Mouse (Mus musculus): ENCODE measurements around the gene Nr2e3. TPM values are rescaled to one million over a fixed set of nuclear protein-coding genes. Genes with fewer than 3 reads are reported as not detected.
"Not testable (repeated sequence)": the region's sequence is repeated elsewhere in the genome, so short reads cannot be mapped to it uniquely, and the experiment has no call there.

Gene Nr2e3
- polyA plus RNA-seq, 1 experiment from 2014 or later, result not detected

- CTCF ChIA-PET, result interaction anchor here (1.1 to 1.5 kb wide), 2 partner anchors 11 to 18 kb away, joined by 3 read pairs; no protein-coding TSS in a partner anchor
- POLR2A ChIA-PET, result interaction anchor here (0.6 kb wide), 1 partner anchor 28 kb away, joined by 3 read pairs; no protein-coding TSS in a partner anchor
- DNase-seq (ENCODE audit: low read depth, low spot score), result no peak
- TF ChIP-seq CTCF (IDR thresholded peaks at IDR 0.05), result no peak
- H3K27me3 ChIP-seq, result no peaks in the 10 kb centered on the region
- in situ Hi-C loops (cut with MboI; ENCODE audit: low pct_unique_long_range_greater_than_20kb), result no loop called here
- no peak for ATAC-seq
Observed at GRCm38 (mm10) chr9:59940913-59941884, 19.3 kb downstream of the Nr2e3 start.

GRCm38 (mm10) chr9:59939691-59940090 is 20.8 kb downstream of the Nr2e3 start:
- ATAC-seq, result no peak
- DNase-seq (ENCODE audit: low read depth, low spot score), result no peak
- no peaks in the 10 kb centered on the region for H3K27me3 ChIP-seq
- ChIA-PET POLR2A (no interaction called here), CTCF (no interaction called here)
- in situ Hi-C loops (cut with MboI; ENCODE audit: low pct_unique_long_range_greater_than_20kb), result no loop called here
- TF ChIP-seq CTCF (IDR thresholded peaks at IDR 0.05), result no peak

- ChIA-PET CTCF (interaction anchor here (1.5 kb wide), 1 partner anchor 21 kb away, joined by 4 read pairs; the partner anchor contains the start of gene Nr2e3), POLR2A (no interaction called here)
- H3K27me3 ChIP-seq, result no peaks in the 10 kb centered on the region
- DNase-seq (ENCODE audit: low read depth, low spot score), result no peak
- no peak for TF ChIP-seq CTCF (IDR thresholded peaks at IDR 0.05)
- in situ Hi-C loops (cut with MboI; ENCODE audit: low pct_unique_long_range_greater_than_20kb), result no loop called here
- ATAC-seq, result no peak
Observed at GRCm38 (mm10) chr9:59938529-59938928, 21.9 kb downstream of the Nr2e3 start.

GRCm38 (mm10) chr9:59935866-59936265 is 24.6 kb downstream of the Nr2e3 start:
- H3K27me3 ChIP-seq; in situ Hi-C loops (cut with MboI; ENCODE audit: low pct_unique_long_range_greater_than_20kb); POLR2A ChIA-PET; DNase-seq (ENCODE audit: low read depth, low spot score); CTCF ChIA-PET; ATAC-seq: not testable (repeated sequence)

GRCm38 (mm10) chr9:59930248-59930647 is 30.2 kb downstream of the Nr2e3 start:
- in situ Hi-C loops (cut with MboI; ENCODE audit: low pct_unique_long_range_greater_than_20kb), result no loop called here
- ATAC-seq (no peak), DNase-seq (ENCODE audit: low read depth, low spot score) (no peak)
- no peaks in the 10 kb centered on the region for H3K27me3 ChIP-seq
- ChIA-PET CTCF (interaction anchor here (0.9 to 1.6 kb wide), 3 partner anchors 12 to 34 kb away, joined by 3 to 4 read pairs (median 3); no protein-coding TSS in a partner anchor), POLR2A (interaction anchor here (1.0 kb wide), 1 partner anchor 11 kb away, joined by 3 read pairs; no protein-coding TSS in a partner anchor)
- TF ChIP-seq CTCF (IDR thresholded peaks at IDR 0.05), result no peak

GRCm38 (mm10) chr9:59914761-59915160 is 45.7 kb downstream of the Nr2e3 start:
- DNase-seq (ENCODE audit: low read depth, low spot score) (no peak), ATAC-seq (no peak)
- in situ Hi-C loops (cut with MboI; ENCODE audit: low pct_unique_long_range_greater_than_20kb), result no loop called here
- ChIA-PET CTCF (interaction anchor here (0.8 kb wide), 1 partner anchor 10 kb away, joined by 3 read pairs; no protein-coding TSS in a partner anchor), POLR2A (no interaction called here)
- H3K27me3 ChIP-seq, result no peaks in the 10 kb centered on the region
- no peak for TF ChIP-seq CTCF (IDR thresholded peaks at IDR 0.05)

GRCm38 (mm10) chr9:59903382-59903781 is 57.1 kb downstream of the Nr2e3 start:
- CTCF ChIA-PET, result no interaction called here

More at GRCm38 (mm10) chr9:59903382-59903781, 57.1 kb downstream of the Nr2e3 start:
- no peak for DNase-seq (ENCODE audit: low read depth, low spot score)
- in situ Hi-C loops (cut with MboI; ENCODE audit: low pct_unique_long_range_greater_than_20kb), result no loop called here
- no peaks in the 10 kb centered on the region for H3K27me3 ChIP-seq
- no peak for ATAC-seq
- POLR2A ChIA-PET, result no interaction called here
- TF ChIP-seq CTCF (IDR thresholded peaks at IDR 0.05), result no peak

Other genes starting within 250 kb of the Nr2e3 start
- gene Senp8, start 209.9 kb downstream of the Nr2e3 start, polyA plus RNA-seq (2021), result 11.5 TPM
- 38.7 TPM for gene Myo9a, start 209.8 kb downstream of the Nr2e3 start, polyA plus RNA-seq (2021)

All from Patski (cell line).